Comparison of ENCODE assay signal across 19 mouse cellular contexts in genomic region chr6:122343719-122344118, GRCm38 (mm10). TPM values are rescaled to one million over a fixed set of nuclear protein-coding genes. Genes with fewer than 3 reads are reported as not detected.
A peak's percentile ranks its signal among the peaks of the same experiment; 100 is the strongest.
DNase-seq lines count a peak whose midpoint lies in the region; ATAC-seq lines count a peak whose summit lies in the region.
"Had no signal": no experiment of that assay in that cellular context is flagged by ENCODE, and none has a peak within 500 bp of the region (broad histone marks: within the 10 kb centered on the region; RNA-seq: fewer than 3 reads in every experiment).

No protein-coding gene starts in this region.

- ATAC-seq in liver, embryonic 15.5 days (ENCODE audit: insufficient read depth): no peak
- ATAC-seq in kidney, embryonic 15.5 days (replicated peaks; ENCODE audit: low FRiP score): no peak
- ATAC-seq: forebrain, embryonic 14.5 days; midbrain, embryonic 13.5 days had no signal

- H3K4me2 ChIP-seq in liver, embryonic 15.5 days: peak overlapping the region; percentile 6; the same call in 1 of the 2 replicates
- H3K4me2 ChIP-seq in kidney, embryonic 15.5 days: no peak overlapping the region
- H3K4me2 ChIP-seq: lung, embryonic 15.5 days; midbrain, embryonic 13.5 days had no signal

- WGBS in liver, embryonic 15.5 days (ENCODE audit: insufficient replicate concordance): 8% methylated on average over 10 of the region's 10 CpGs
- WGBS in kidney, embryonic 15.5 days: 41% methylated on average over 10 of the region's 10 CpGs

- H3K9me3 ChIP-seq in liver, embryonic 15.5 days (replicated peaks): no peaks in the 10 kb centered on the region
- H3K9me3 ChIP-seq in kidney, embryonic 15.5 days (replicated peaks): no peaks in the 10 kb centered on the region
- H3K9me3 ChIP-seq: lung, embryonic 15.5 days; midbrain, embryonic 13.5 days had no signal

- H3K4me1 ChIP-seq in liver, embryonic 15.5 days (replicated peaks): peaks cover 20% of the 10 kb centered on the region
- H3K4me1 ChIP-seq in kidney, embryonic 15.5 days: peaks cover 34% of the 10 kb centered on the region

- no peak overlapping the region for H3K27ac ChIP-seq in liver, embryonic 15.5 days (replicated peaks)
- H3K27ac ChIP-seq in kidney, embryonic 15.5 days: no peak overlapping the region
- H3K27ac ChIP-seq: lung, embryonic 15.5 days; midbrain, embryonic 13.5 days had no signal

- no peak overlapping the region for H3K9ac ChIP-seq in liver, embryonic 15.5 days
- H3K9ac ChIP-seq in kidney, embryonic 15.5 days: no peak overlapping the region
- H3K9ac ChIP-seq: lung, embryonic 15.5 days; midbrain, embryonic 13.5 days had no signal

- DNase-seq in heart, adult 11 months: peak; percentile 74
- no peak for DNase-seq in heart, postnatal 25 days (ENCODE audit: low spot score)
- peak; percentile 3 to 12 for DNase-seq in spleen, postnatal 36 days (ENCODE audit: low spot score in 2 of 2)
- DNase-seq in spleen, adult 18-20 months: no peak
- no peak for DNase-seq in frontal cortex, postnatal 10 days (ENCODE audit: low spot score in 2 of 2)
- DNase-seq in ovary, postnatal 14 days (ENCODE audit: low spot score): no peak
- DNase-seq: adrenal gland, postnatal 36 days; gastrocnemius, postnatal 10 days; heart, postnatal 14 days; kidney, postnatal 14 days; layer of hippocampus, adult 9-11 months; left cerebral cortex, postnatal 4 days; right cerebral cortex, postnatal 4 days; thymus, postnatal 36 days had no signal

- no peak overlapping the region for H3K4me3 ChIP-seq in liver, embryonic 15.5 days (replicated peaks)
- no peak overlapping the region for H3K4me3 ChIP-seq in kidney, embryonic 15.5 days (replicated peaks)
- H3K4me3 ChIP-seq: lung, embryonic 15.5 days; midbrain, embryonic 13.5 days had no signal

- H3K36me3 ChIP-seq in liver, embryonic 15.5 days (replicated peaks): no peaks in the 10 kb centered on the region
- no peaks in the 10 kb centered on the region for H3K36me3 ChIP-seq in kidney, embryonic 15.5 days
- H3K36me3 ChIP-seq: lung, embryonic 15.5 days; midbrain, embryonic 13.5 days had no signal

- peaks cover 7% of the 10 kb centered on the region for H3K27me3 ChIP-seq in liver, embryonic 15.5 days
- H3K27me3 ChIP-seq in kidney, embryonic 15.5 days: no peaks in the 10 kb centered on the region
- H3K27me3 ChIP-seq: lung, embryonic 15.5 days; midbrain, embryonic 13.5 days had no signal

- intact Hi-C loops in heart, postnatal 25 days (cut with DNase I): no loop called here

RNA-seq across cellular contexts. Expression of gene Phc1, which starts 3.4 kb away (rescaled TPM):
- total RNA-seq in heart, postnatal 25 days (2021): 10 to 100 TPM; 17.1 to 18.7 TPM
- polyA plus RNA-seq in liver, embryonic 15.5 days (2015; fragmentation: Nextera tagmentation; extraction: Ambion mirVana): 1.3 TPM in 2 replicates
- 18.1 and 21.1 TPM in 2 replicates for polyA plus RNA-seq in kidney, embryonic 15.5 days (2015; fragmentation: Nextera tagmentation; extraction: Ambion mirVana)

RNA-seq across cellular contexts. Expression of gene M6pr, which starts 35.2 kb away (rescaled TPM):
- 10 to 100 TPM; 36.4 to 41.4 TPM for total RNA-seq in heart, postnatal 25 days (2021)
- polyA plus RNA-seq in liver, embryonic 15.5 days (2015; fragmentation: Nextera tagmentation; extraction: Ambion mirVana): 85.3 and 87.6 TPM in 2 replicates
- 113 and 116 TPM in 2 replicates for polyA plus RNA-seq in kidney, embryonic 15.5 days (2015; fragmentation: Nextera tagmentation; extraction: Ambion mirVana)

Comparison
In these comparisons a context has a peak if more than half of its experiments do, and no peak if none do; other contexts are left out.
1. DNase-seq: peak in heart, adult 11 months (single experiment) and spleen, postnatal 36 days (2 of 2); none in heart, postnatal 25 days (single experiment), spleen, adult 18-20 months (0 of 2), frontal cortex, postnatal 10 days (0 of 2) and ovary, postnatal 14 days (single experiment).